Mouse (Mus musculus) ES-Bruce4 (cell line): ENCODE results near the gene Cpsf6.

Source experiments
- CTCF ChIP-seq: IDR thresholded peaks from one replicate; pipeline ENCODE4 v1.8.1; 2011; ENCODE audit warnings: low read depth, low read length
- EP300 ChIP-seq: IDR thresholded peaks from 2 replicates; pipeline ENCODE4 v1.6.1; 2011; ENCODE audit warnings: low read depth, low read length; ENCODE audit not compliant: insufficient read depth
- POLR2A ChIP-seq: IDR thresholded peaks from one replicate; pipeline ENCODE4 v1.8.1; 2011; ENCODE audit warnings: low read length; ENCODE audit not compliant: insufficient read depth

DNA sequence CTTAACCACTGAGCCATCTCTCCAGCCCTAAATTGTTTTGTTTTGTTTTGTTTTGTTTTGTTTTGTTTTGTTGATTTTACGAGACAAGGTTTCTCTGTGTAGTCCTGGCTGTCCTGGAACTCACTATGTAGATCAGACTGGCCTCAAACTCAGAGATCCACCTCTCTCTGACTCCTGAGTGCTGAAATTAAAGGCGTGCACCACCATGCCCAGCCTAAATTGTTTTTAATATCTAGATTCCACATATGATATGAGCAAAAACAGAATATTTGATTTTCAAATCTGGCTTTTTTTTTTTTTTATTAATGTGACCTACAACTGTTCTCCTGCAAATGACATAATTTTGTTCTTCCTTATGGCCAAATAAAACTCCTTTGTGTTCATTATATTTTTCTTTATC lies 2.3 kb upstream of the Cpsf6 start:
- no peak for TF ChIP-seq CTCF
- TF ChIP-seq POLR2A = no peak
- TF ChIP-seq EP300 = no peak
